In genomic region chr19:47510473-47511293, GRCm38 (mm10) we compare ENCODE assay signal across 8 mouse cellular contexts. TPM values are rescaled to one million over a fixed set of nuclear protein-coding genes. Genes with fewer than 3 reads are reported as not detected.
A peak's percentile ranks its signal among the peaks of the same experiment; 100 is the strongest.
DNase-seq lines count a peak whose midpoint lies in the region; ATAC-seq and TF ChIP-seq lines count a peak whose summit lies in the region.

No protein-coding gene starts in this region.

- no peaks in the 10 kb centered on the region for H3K27me3 ChIP-seq in forebrain, embryonic 16.5 days (replicated peaks; ENCODE audit: control insufficient read depth, insufficient read depth, low read length)
- H3K27me3 ChIP-seq in intestine, embryonic 16.5 days (replicated peaks; ENCODE audit: control insufficient read depth, insufficient read depth, low read length) = no peaks in the 10 kb centered on the region
- no peaks in the 10 kb centered on the region for H3K27me3 ChIP-seq in lung, embryonic 14.5 days (ENCODE audit: insufficient read depth, low read length)
- H3K27me3 ChIP-seq in cerebellum, adult 2 months (ENCODE audit: control insufficient read depth, insufficient read depth, low read length) = no peaks in the 10 kb centered on the region

- H3K9me3 ChIP-seq in forebrain, embryonic 16.5 days (ENCODE audit: control insufficient read depth, low read length) = no peaks in the 10 kb centered on the region
- no peaks in the 10 kb centered on the region for H3K9me3 ChIP-seq in intestine, embryonic 16.5 days (ENCODE audit: control insufficient read depth, low read length)
- no peaks in the 10 kb centered on the region for H3K9me3 ChIP-seq in lung, embryonic 14.5 days (ENCODE audit: low read depth, low read length)

- no peak overlapping the region for H3K4me3 ChIP-seq in forebrain, embryonic 16.5 days (replicated peaks; ENCODE audit: low read length)
- H3K4me3 ChIP-seq in intestine, embryonic 16.5 days (ENCODE audit: low read length) = no peak overlapping the region
- no peak overlapping the region for H3K4me3 ChIP-seq in lung, embryonic 14.5 days (ENCODE audit: low read depth, low read length)
- no peak overlapping the region for H3K4me3 ChIP-seq in cerebellum, adult 2 months (replicated peaks; ENCODE audit: insufficient read depth, low read depth, low read length)

- WGBS in forebrain, embryonic 16.5 days = 26% methylated on average over 25 of the region's 25 CpGs
- 53% methylated on average over 25 of the region's 25 CpGs for WGBS in intestine, embryonic 16.5 days
- 43% methylated on average over 25 of the region's 25 CpGs for WGBS in lung, embryonic 14.5 days
- 51% methylated on average over 25 of the region's 25 CpGs for whole genome bisulfite sequencing in cerebellum, adult 2 months

- peaks cover 13% of the 10 kb centered on the region; the same call in 1 of the 2 replicates for H3K4me1 ChIP-seq in forebrain, embryonic 16.5 days (replicated peaks; ENCODE audit: control insufficient read depth, insufficient read depth, low read length)
- H3K4me1 ChIP-seq in intestine, embryonic 16.5 days (ENCODE audit: control insufficient read depth, insufficient read depth, low read length) = peaks cover 32% of the 10 kb centered on the region
- H3K4me1 ChIP-seq in lung, embryonic 14.5 days (ENCODE audit: insufficient read depth) = peaks cover 15% of the 10 kb centered on the region
- H3K4me1 ChIP-seq in cerebellum, adult 2 months (ENCODE audit: control insufficient read depth, insufficient read depth, low read length) = no peaks in the 10 kb centered on the region

- TF ChIP-seq POLR2A in cerebellum, adult 2 months (IDR thresholded peaks at IDR 0.05; ENCODE audit: borderline replicate concordance, insufficient read depth, low read length) = no peak

- no peaks in the 10 kb centered on the region for H3K36me3 ChIP-seq in forebrain, embryonic 16.5 days (ENCODE audit: control insufficient read depth, insufficient read depth)
- H3K36me3 ChIP-seq in intestine, embryonic 16.5 days (ENCODE audit: control insufficient read depth, insufficient read depth, low read length) = no peaks in the 10 kb centered on the region
- peaks cover 32% of the 10 kb centered on the region for H3K36me3 ChIP-seq in lung, embryonic 14.5 days (ENCODE audit: insufficient read depth)

- peak overlapping the region; percentile 20; the same call in 1 of the 2 replicates for H3K9ac ChIP-seq in forebrain, embryonic 16.5 days (replicated peaks; ENCODE audit: low read depth, low read length)
- no peak overlapping the region; the same call in 1 of the 2 replicates for H3K9ac ChIP-seq in intestine, embryonic 16.5 days (ENCODE audit: low read depth, low read length)
- no peak overlapping the region for H3K9ac ChIP-seq in lung, embryonic 14.5 days

- DNase-seq in urinary bladder, postnatal 14 days (ENCODE audit: low spot score) = peak; percentile 60
- no peak for DNase-seq in urinary bladder, postnatal 4 days (ENCODE audit: low spot score in 2 of 2)
- peak; percentile 72 for DNase-seq in lung, embryonic 14.5 days
- peak; percentile 62 for DNase-seq in retina, postnatal 1 day
- no peak for DNase-seq in cerebellum, adult 2 months
- DNase-seq in cerebellum, postnatal 14 days = no peak

- peak; percentile 39 for ATAC-seq in forebrain, embryonic 16.5 days
- no peak for ATAC-seq in intestine, embryonic 16.5 days
- peak; percentile 19; the same call in 1 of the 2 replicates for ATAC-seq in lung, embryonic 14.5 days (ENCODE audit: insufficient read depth)

- peak overlapping the region; percentile 71 for H3K27ac ChIP-seq in forebrain, embryonic 16.5 days (ENCODE audit: low read length)
- H3K27ac ChIP-seq in intestine, embryonic 16.5 days (ENCODE audit: low read length) = peak overlapping the region; percentile 79
- H3K27ac ChIP-seq in lung, embryonic 14.5 days (ENCODE audit: low read depth) = peak overlapping the region; percentile 88
- no peak overlapping the region for H3K27ac ChIP-seq in cerebellum, adult 2 months (ENCODE audit: insufficient read depth, low read length)

- 0 out of 2 replicates have a peak overlapping the region, but pooled peaks have one; percentile 17 for H3K4me2 ChIP-seq in forebrain, embryonic 16.5 days (ENCODE audit: low read length)
- no peak overlapping the region for H3K4me2 ChIP-seq in intestine, embryonic 16.5 days (ENCODE audit: low read depth, low read length)
- peak overlapping the region; percentile 36 for H3K4me2 ChIP-seq in lung, embryonic 14.5 days

- TF ChIP-seq CTCF in lung, embryonic 14.5 days (IDR thresholded peaks at IDR 0.05; ENCODE audit: low read depth) = no peak
- TF ChIP-seq CTCF in cerebellum, adult 2 months (IDR thresholded peaks at IDR 0.05; ENCODE audit: borderline replicate concordance, insufficient read depth, low read depth, low read length) = no peak

RNA-seq across cellular contexts. Expression of gene Stn1, which starts 26.6 kb away (rescaled TPM):
- polyA plus RNA-seq in forebrain, embryonic 16.5 days (2015; fragmentation: Nextera tagmentation; extraction: Ambion mirVana) = 30.0 and 34.0 TPM in 2 replicates
- 39.2 and 43.9 TPM in 2 replicates for polyA plus RNA-seq in intestine, embryonic 16.5 days (2015; fragmentation: Nextera tagmentation; extraction: Ambion mirVana)
- 55.5 and 65.5 TPM in 2 replicates for polyA plus RNA-seq in lung, embryonic 14.5 days (2014; fragmentation: Nextera tagmentation; extraction: Ambion mirVana)
- polyA plus RNA-seq in cerebellum, adult 2 months (2012; rRNA removed) = 10.1 and 10.7 TPM in 2 replicates

RNA-seq across cellular contexts. Expression of gene Sh3pxd2a, which starts 46.5 kb away (rescaled TPM):
- polyA plus RNA-seq in forebrain, embryonic 16.5 days (2015; fragmentation: Nextera tagmentation; extraction: Ambion mirVana) = 2.1 and 2.2 TPM in 2 replicates
- 3.0 and 3.6 TPM in 2 replicates for polyA plus RNA-seq in intestine, embryonic 16.5 days (2015; fragmentation: Nextera tagmentation; extraction: Ambion mirVana)
- 10.2 and 12.0 TPM in 2 replicates for polyA plus RNA-seq in lung, embryonic 14.5 days (2014; fragmentation: Nextera tagmentation; extraction: Ambion mirVana)
- 7.3 and 7.9 TPM in 2 replicates for polyA plus RNA-seq in cerebellum, adult 2 months (2012; rRNA removed)

Comparison
In these comparisons a context has a peak if more than half of its experiments do, and no peak if none do; other contexts are left out.
1. DNase-seq: peak in urinary bladder, postnatal 14 days (single experiment), lung, embryonic 14.5 days (single experiment) and retina, postnatal 1 day (single experiment); none in urinary bladder, postnatal 4 days (0 of 2), cerebellum, adult 2 months (0 of 2) and cerebellum, postnatal 14 days (0 of 2).